Mouse (Mus musculus) stomach, embryonic 14.5 days (tissue): ENCODE data around the gene Rbpj. TPM values are rescaled to one million over a fixed set of nuclear protein-coding genes. Genes with fewer than 3 reads are reported as not detected.

ENCODE experiments used
- ATAC-seq: fragments of 200-750 bp; cut with Nextera tagmentation; 2 replicates; pipeline ENCODE4 v1.8.0; 2017; ENCODE audit warnings: low read depth, moderate TSS enrichment; ENCODE audit not compliant: insufficient number of reproducible peaks, insufficient read depth, low FRiP score
- H3K27ac ChIP-seq: fragments of 300-500 bp; sonication (generic); 2 replicates; pipeline ENCODE4 v1.5.1; 2014; ENCODE audit warnings: mild to moderate bottlenecking, low read length, moderate library complexity, mixed read lengths
- H3K27me3 ChIP-seq: fragments of 300-500 bp; sonication (generic); 2 replicates; pipeline ENCODE4 v1.6.1; 2014; ENCODE audit warnings: low read length, control low read depth, mixed read lengths; ENCODE audit not compliant: control insufficient read depth, insufficient read depth
- H3K36me3 ChIP-seq: fragments of 300-500 bp; sonication (generic); 2 replicates; pipeline ENCODE4 v1.6.1; 2014; ENCODE audit warnings: mild to moderate bottlenecking, control low read depth, low read length, moderate library complexity, mixed read lengths; ENCODE audit not compliant: control insufficient read depth, insufficient read depth
- H3K4me1 ChIP-seq: fragments of 300-500 bp; sonication (generic); 2 replicates; pipeline ENCODE4 v1.6.1; 2014; ENCODE audit warnings: low read length, control low read depth, mixed read lengths; ENCODE audit not compliant: control insufficient read depth, insufficient read depth
- H3K4me2 ChIP-seq: fragments of 300-500 bp; sonication (generic); replicated peaks from 2 replicates; pipeline ENCODE4 v1.6.1; 2014; ENCODE audit warnings: low read depth, low read length, control low read depth
- H3K4me3 ChIP-seq: fragments of 300-500 bp; sonication (generic); 2 replicates; pipeline ENCODE4 v1.5.1; 2014; ENCODE audit warnings: low read depth, low read length, control low read depth
- H3K9ac ChIP-seq: fragments of 300-500 bp; sonication (generic); replicated peaks from 2 replicates; pipeline ENCODE4 v1.6.1; 2014; ENCODE audit warnings: low read depth, mild to moderate bottlenecking, control low read depth, low read length, moderate library complexity, mixed read lengths
- H3K9me3 ChIP-seq: fragments of 300-500 bp; sonication (generic); 2 replicates; pipeline ENCODE4 v1.6.1; 2016; ENCODE audit warnings: low read depth, low read length, control low read depth; ENCODE audit not compliant: control insufficient read depth
- WGBS: fragments of 180-500 bp; shearing (Covaris S2); extraction: QIAGEN DNeasy Blood & Tissue Kit; methylation state at CpG from one replicate; pipeline ENCODE4 v1.1.7; 2014; 5-methylcytosine and 5-hydroxymethylcytosine counted together
- polyA plus RNA-seq: library from polyadenylated mRNA; unstranded; fragments of >200 nt; fragmentation: Nextera tagmentation; extraction: Ambion mirVana; gene quantifications from 2 replicates; pipeline ENCODE4 v1.2.1, GENCODE M21; 2014

Gene Rbpj
- polyA plus RNA-seq, 1 experiment from 2014 or later: 42.4 TPM

DNA sequence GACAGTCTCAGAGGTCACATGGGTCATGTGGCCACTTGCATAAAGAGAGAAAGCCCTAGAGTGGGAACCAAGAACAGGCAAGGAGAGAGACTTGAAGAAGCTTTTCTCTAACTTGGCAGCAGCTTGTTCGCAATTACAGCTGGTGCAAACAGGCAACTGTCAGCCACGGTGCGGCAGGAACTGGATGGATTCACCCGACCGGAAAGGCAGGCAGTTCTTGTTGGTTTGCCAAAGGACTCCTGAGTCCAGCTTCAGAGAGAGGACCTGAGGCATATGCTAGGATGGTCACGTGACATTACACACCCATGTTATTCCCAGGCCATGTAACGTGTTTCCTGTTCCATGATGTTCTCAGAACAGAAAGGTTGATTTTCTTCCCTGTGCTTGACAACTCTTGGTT lies 222.4 kb downstream of the Rbpj start:
- no peak overlapping the region for H3K27ac ChIP-seq
- H3K9ac ChIP-seq: no peak overlapping the region
- H3K9me3 ChIP-seq: no peaks in the 10 kb centered on the region
- no peaks in the 10 kb centered on the region for H3K36me3 ChIP-seq
- H3K4me2 ChIP-seq: no peak overlapping the region
- peaks cover 9% of the 10 kb centered on the region; the same call in 1 of the 2 replicates for H3K4me1 ChIP-seq
- H3K4me3 ChIP-seq: no peak overlapping the region
- 72% methylated on average over 7 of the region's 7 CpGs for WGBS
- no peak for ATAC-seq
- no peaks in the 10 kb centered on the region for H3K27me3 ChIP-seq

DNA sequence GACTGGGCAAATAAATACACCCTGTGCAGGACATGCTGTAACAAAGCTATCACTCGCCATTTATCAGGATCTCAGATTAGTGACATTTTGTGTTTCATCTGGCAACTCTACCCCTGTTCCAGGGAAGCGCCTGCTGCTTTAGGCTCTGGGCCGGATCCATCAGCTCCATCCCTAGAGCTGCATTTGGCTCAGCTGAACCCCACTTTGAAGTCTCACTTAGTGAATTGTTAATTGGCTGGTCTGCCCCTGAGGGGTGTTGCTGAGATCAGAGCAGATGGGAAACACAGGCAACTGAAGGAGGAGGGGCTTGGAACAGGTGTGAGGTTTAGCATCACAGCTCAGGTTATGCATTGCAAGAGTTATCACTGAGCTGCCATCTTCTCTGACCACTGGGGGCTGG lies 225.6 kb downstream of the Rbpj start:
- no peak overlapping the region for H3K9ac ChIP-seq
- no peaks in the 10 kb centered on the region for H3K9me3 ChIP-seq
- no peaks in the 10 kb centered on the region for H3K4me1 ChIP-seq
- H3K4me2 ChIP-seq: no peak overlapping the region
- no peaks in the 10 kb centered on the region for H3K36me3 ChIP-seq
- no peak overlapping the region for H3K4me3 ChIP-seq
- no peaks in the 10 kb centered on the region for H3K27me3 ChIP-seq
- ATAC-seq: no peak; the same call in 1 of the 2 replicates
- no peak overlapping the region for H3K27ac ChIP-seq
- 64% methylated on average over 3 of the region's 3 CpGs for WGBS

DNA sequence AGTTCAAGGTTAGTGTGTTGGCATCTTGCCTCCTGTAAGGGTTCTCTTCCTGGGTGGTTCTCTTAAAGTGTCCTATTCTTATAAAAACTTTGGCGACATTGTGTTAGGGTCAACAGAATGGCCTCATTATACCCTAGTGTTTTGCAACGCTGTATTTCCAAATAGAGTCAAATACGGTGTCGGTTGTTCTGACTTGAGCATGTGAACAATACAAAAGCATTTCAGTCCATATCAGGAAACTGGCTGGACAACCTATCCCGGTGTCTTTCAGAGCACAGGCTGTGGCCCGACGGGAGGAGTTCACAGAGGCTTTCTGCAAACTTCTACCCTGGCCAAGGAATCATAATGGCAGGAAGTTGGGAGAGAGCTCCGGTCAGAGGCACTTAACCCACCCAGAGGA lies 226.1 kb downstream of the Rbpj start:
- Histone ChIP-seq H3K27me3 (no peaks in the 10 kb centered on the region), H3K36me3 (no peaks in the 10 kb centered on the region), H3K4me3 (no peak overlapping the region), H3K4me2 (no peak overlapping the region), H3K4me1 (no peaks in the 10 kb centered on the region), H3K27ac (no peak overlapping the region), H3K9ac (no peak overlapping the region), H3K9me3 (no peaks in the 10 kb centered on the region)
- no peak for ATAC-seq
- whole genome bisulfite sequencing: 69% methylated on average over 8 of the region's 8 CpGs

DNA sequence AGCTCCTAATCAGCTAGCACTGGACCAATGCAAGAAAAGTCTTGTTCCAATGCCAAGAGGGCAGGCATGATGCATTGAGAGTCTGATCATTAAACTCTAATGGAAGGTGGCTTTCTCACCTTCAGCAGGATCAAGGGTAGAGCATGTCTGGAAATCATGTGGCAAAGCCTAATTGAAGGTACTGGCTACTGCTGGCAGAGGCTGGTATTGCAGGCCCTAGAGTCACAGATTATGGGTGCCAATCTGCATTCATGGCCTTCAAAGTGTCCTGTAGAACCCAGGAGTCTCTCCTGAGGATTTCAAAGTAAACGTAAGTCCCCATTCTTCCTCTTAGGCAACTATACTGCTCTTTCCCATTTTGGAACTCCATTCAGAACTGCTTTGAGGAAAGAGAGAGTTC lies 226.7 kb downstream of the Rbpj start:
- no peak overlapping the region for H3K4me3 ChIP-seq
- no peaks in the 10 kb centered on the region for H3K4me1 ChIP-seq
- no peaks in the 10 kb centered on the region for H3K36me3 ChIP-seq
- 96% methylated on average over 1 of the region's 1 CpGs for WGBS
- no peak for ATAC-seq
- no peak overlapping the region for H3K4me2 ChIP-seq
- no peaks in the 10 kb centered on the region for H3K27me3 ChIP-seq
- no peaks in the 10 kb centered on the region for H3K9me3 ChIP-seq
- H3K9ac ChIP-seq: no peak overlapping the region
- H3K27ac ChIP-seq: no peak overlapping the region

DNA sequence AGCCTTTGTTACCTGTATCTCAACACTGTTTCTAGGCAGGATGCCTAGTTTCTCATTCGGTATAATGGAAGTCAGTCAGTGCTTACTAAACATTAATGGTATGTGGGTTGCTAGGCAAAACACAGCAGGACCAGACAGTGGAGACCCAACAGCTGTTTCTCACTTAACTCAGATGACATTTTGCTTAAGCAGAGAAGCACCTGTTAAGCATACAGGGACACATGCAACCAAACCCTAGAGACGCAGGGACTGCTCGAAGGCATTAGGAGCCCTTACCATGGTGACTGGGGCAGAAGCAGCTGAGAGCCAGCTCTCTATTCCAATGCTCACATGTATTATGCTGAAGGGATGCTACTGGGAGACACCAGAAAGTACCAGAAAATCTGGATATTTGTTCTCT lies 230.7 kb downstream of the Rbpj start:
- Histone ChIP-seq H3K27ac (no peak overlapping the region), H3K27me3 (no peaks in the 10 kb centered on the region), H3K9ac (no peak overlapping the region), H3K4me1 (no peaks in the 10 kb centered on the region), H3K9me3 (no peaks in the 10 kb centered on the region), H3K36me3 (no peaks in the 10 kb centered on the region), H3K4me2 (no peak overlapping the region), H3K4me3 (no peak overlapping the region)
- no peak; the same call in 1 of the 2 replicates for ATAC-seq
- 43% methylated on average over 3 of the region's 3 CpGs for WGBS

DNA sequence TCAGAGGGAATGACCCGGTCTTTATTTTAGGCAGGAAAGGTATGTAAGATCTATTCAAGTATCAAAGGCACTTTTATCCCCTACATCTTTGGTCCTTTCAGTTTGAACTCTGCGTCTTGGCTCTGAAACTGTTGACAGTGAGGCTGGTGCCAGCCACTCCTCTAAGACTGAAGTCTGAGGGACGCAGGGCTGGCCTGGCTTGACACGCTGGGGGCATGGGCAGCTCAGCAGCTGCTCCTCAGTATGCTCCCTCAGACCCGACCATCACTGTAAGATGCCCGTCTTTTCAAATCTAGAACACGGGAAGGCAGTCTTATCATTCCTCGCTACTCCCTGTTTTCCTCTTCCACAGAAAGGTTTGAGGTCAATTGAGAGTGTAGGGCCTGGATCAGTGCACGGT lies 231.8 kb downstream of the Rbpj start:
- H3K36me3 ChIP-seq: no peaks in the 10 kb centered on the region

DNA sequence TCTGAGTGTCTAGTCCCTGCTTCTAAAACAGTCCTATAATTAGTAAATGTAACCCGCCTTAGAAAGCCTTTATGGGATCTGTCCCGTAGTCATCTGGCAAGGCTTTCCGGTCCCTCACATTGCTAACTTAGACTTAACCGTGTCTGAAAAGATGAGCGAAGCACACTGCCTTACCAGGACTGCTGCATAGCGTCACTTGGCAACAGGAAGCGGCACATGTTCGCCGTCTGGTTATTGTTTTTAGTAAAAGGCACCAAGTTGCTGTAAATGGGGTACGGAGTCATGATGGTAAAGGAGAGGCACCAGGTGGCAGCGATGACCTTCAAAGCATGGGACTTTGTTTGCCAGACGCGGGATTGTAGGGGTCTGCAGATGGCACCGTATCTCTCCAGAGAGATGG lies 236.7 kb downstream of the Rbpj start:
- no peaks in the 10 kb centered on the region for H3K9me3 ChIP-seq
- H3K4me1 ChIP-seq: 0 out of 2 replicates have a peak, but pooled peaks cover 2% of the 10 kb centered on the region
- H3K36me3 ChIP-seq: no peaks in the 10 kb centered on the region
- no peak overlapping the region for H3K9ac ChIP-seq
- H3K27me3 ChIP-seq: no peaks in the 10 kb centered on the region
- no peak overlapping the region for H3K4me2 ChIP-seq
- no peak for ATAC-seq
- H3K4me3 ChIP-seq: no peak overlapping the region
- WGBS: 71% methylated on average over 14 of the region's 14 CpGs
- H3K27ac ChIP-seq: no peak overlapping the region

More for the DNA sequence above, 231.8 kb downstream of the Rbpj start:
- WGBS: 49% methylated on average over 9 of the region's 9 CpGs
- Histone ChIP-seq H3K4me3 (no peak overlapping the region), H3K4me2 (no peak overlapping the region), H3K27me3 (no peaks in the 10 kb centered on the region), H3K4me1 (no peaks in the 10 kb centered on the region), H3K9ac (no peak overlapping the region), H3K27ac (no peak overlapping the region), H3K9me3 (no peaks in the 10 kb centered on the region)
- ATAC-seq: no peak

Other genes starting within 250 kb of the Rbpj start
- 89.7 and 93.6 TPM in 2 replicates for gene Smim20, start 199.1 kb upstream of the Rbpj start, polyA plus RNA-seq
- 10.8 and 23.2 TPM in 2 replicates for gene Cckar, start 241.6 kb downstream of the Rbpj start, polyA plus RNA-seq